Mouse (Mus musculus) retina, adult 2 months (tissue): ENCODE measurements around the gene Tmem238.
A peak's percentile ranks its signal among the peaks of the same experiment; 100 is the strongest.

Experiments used
- DNase-seq: peaks from one replicate; pipeline ENCODE4 v3.0.0-alpha.2; 2012; ENCODE audit warnings: low read depth, low spot score

Gene Tmem238

GRCm38 (mm10) chr7:4747156-4747899 lies 42.1 kb downstream of the Tmem238 start:
- DNase-seq: no peak

- DNase-seq: no peak
Measured at GRCm38 (mm10) chr7:4746326-4746980, 43.0 kb downstream of the Tmem238 start.

- DNase-seq: no peak
Measured at GRCm38 (mm10) chr7:4744886-4745285, 44.6 kb downstream of the Tmem238 start.

GRCm38 (mm10) chr7:4743354-4743753 lies 46.1 kb downstream of the Tmem238 start:
- DNase-seq: no peak

DNA sequence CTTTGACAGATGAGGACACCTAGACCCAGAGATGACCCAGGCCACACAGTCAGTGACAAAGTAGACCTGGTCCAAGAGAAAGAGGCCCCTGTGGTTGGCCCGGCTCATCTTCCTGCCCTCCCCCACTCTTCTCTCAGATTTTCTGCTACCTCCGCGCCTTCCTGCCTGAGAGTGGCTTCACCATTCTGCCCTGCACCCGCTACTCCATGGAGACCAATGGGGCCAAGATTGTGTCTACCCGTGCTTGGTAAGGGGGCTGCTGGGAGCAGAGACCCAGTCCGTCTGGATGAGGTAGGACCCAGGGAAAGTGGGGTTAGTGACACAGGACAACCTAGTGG lies 47.0 kb downstream of the Tmem238 start:
- DNase-seq: no peak

- no peak for DNase-seq
Measured at GRCm38 (mm10) chr7:4741672-4742481, 47.6 kb downstream of the Tmem238 start.

GRCm38 (mm10) chr7:4741151-4741550 lies 48.3 kb downstream of the Tmem238 start:
- no peak for DNase-seq

DNA sequence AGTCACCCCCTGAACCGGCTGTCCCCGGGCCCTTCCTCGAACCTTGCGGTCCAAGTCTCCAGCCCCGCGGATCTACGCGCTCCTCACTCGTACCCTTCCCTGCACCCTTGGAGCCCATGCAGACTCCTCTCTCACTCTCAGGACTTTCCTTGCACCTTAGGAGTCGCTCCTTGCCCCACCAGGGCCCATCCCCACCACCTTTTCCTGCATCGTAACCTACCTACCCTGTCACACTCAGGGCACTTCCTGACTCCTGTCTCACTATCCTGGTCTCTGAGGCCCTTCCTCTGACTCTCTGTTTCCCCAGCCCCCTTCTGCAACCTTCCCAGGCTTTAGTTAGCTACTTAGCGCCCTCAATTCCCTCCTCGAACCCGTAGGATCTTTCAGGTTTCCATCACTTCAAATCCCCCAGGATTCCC lies 49.1 kb downstream of the Tmem238 start:
- DNase-seq: no peak

GRCm38 (mm10) chr7:4739544-4740275 lies 49.7 kb downstream of the Tmem238 start, which contains the start of gene Kmt5c:
TSS of gene Kmt5c (plus strand) at chr7:4740115.
- peak; percentile 100 for DNase-seq

DNA sequence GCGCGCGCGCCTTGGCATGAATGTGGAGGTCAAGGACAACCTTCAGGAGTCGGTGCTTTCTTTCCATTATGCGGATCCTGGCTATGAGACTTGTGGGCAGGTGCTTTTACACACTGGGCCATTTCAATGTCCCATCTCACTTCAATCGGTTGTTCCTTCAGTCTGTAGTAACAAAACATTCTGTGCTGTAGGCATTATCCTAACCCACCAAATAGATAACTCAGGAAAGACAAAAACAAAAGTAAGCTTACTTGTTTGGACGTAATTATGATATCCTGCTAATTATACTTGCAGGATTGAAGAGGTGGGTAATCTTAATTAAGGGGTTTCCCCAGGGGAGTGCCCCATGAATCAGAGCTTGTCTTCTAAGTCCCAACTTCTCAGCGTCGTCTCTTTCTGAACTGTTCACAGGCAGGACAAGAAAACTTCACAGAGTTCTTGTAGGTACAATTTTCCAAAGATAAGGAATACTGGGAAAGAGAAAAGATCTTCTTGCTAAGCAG lies 50.4 kb downstream of the Tmem238 start:
- no peak for DNase-seq
